Mouse (Mus musculus) cerebellum, adult 2 months (tissue): ENCODE results near the gene Zfp715. TPM values are rescaled to one million over a fixed set of nuclear protein-coding genes. Genes with fewer than 3 reads are reported as not detected.
"Not testable (repeated sequence)": the region's sequence is repeated elsewhere in the genome, so short reads cannot be mapped to it uniquely, and the experiment has no call there.

Source experiments
- DNase-seq, 2 experiments: peaks; one replicate each; pipeline ENCODE4 v3.0.0; 2021
- H3K27ac ChIP-seq: fragments of 200-500 bp; 2 replicates; pipeline ENCODE4 v1.5.1; 2012; ENCODE audit warnings: low read length, control low read depth, inconsistent platforms; ENCODE audit not compliant: insufficient read depth
- H3K27me3 ChIP-seq: fragments of 200-500 bp; 2 replicates; pipeline ENCODE4 v1.6.1; 2012; ENCODE audit warnings: inconsistent platforms, mild to moderate bottlenecking, low read length, moderate library complexity; ENCODE audit not compliant: control insufficient read depth, insufficient read depth
- H3K4me1 ChIP-seq: fragments of 200-500 bp; 2 replicates; pipeline ENCODE4 v1.6.1; 2011; ENCODE audit warnings: low read length; ENCODE audit not compliant: control insufficient read depth, insufficient read depth
- H3K4me3 ChIP-seq: fragments of 200-500 bp; replicated peaks from 2 replicates; pipeline ENCODE3; 2011; ENCODE audit warnings: mild to moderate bottlenecking, low read depth, low read length, control low read depth; ENCODE audit not compliant: insufficient read depth
- CTCF ChIP-seq: fragments of 200-500 bp; IDR thresholded peaks from 2 replicates; pipeline ENCODE4 v1.5.1; 2011; ENCODE audit warnings: low read depth, mild to moderate bottlenecking, control low read depth, low read length, moderate library complexity, borderline replicate concordance; ENCODE audit not compliant: insufficient read depth
- POLR2A ChIP-seq: fragments of 200-500 bp; IDR thresholded peaks from 2 replicates; pipeline ENCODE4 v1.6.1; 2011; ENCODE audit warnings: low read length, control low read depth, borderline replicate concordance; ENCODE audit not compliant: insufficient read depth
- WGBS: fragments of 180-500 bp; shearing (Covaris S2); methylation state at CpG from one replicate; pipeline ENCODE4 v1.1.7; 2018; 5-methylcytosine and 5-hydroxymethylcytosine counted together
- polyA plus RNA-seq: library from polyadenylated mRNA; depleted of rRNA; stranded (reverse); fragments of >200 nt; gene quantifications from 2 replicates; pipeline ENCODE4 v1.2.3, GENCODE M21; 2012; rRNA removed

The Zfp715 gene
- 17.1 and 19.5 TPM in 2 replicates for polyA plus RNA-seq

DNA sequence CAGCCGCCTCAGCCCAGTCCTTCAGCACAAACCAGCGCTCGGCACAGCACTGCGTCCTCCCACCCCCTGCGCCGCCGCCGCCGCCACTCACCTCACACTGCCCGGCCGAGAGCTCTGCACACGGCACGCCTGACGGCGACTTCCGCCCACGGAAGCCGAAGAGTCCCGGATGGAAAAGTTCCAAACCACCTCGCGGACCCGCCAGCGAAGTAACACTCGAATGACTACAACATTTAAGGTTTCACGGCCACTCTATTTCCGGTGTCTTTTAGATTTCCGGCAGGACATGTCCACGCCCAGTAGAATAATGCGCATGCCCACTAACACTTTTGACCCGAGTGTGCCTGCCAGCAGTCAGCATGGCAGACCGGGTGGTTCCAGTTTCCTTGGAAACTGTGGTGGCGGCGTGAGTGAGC, at the start of gene Zfp715:
Gene Zfp715, minus strand, starts transcription at position 282 of the 416 bp plus-strand sequence.
- peak; percentile 87 to 91 for DNase-seq
- WGBS: under 1% methylated on average over 33 of the region's 33 CpGs

DNA sequence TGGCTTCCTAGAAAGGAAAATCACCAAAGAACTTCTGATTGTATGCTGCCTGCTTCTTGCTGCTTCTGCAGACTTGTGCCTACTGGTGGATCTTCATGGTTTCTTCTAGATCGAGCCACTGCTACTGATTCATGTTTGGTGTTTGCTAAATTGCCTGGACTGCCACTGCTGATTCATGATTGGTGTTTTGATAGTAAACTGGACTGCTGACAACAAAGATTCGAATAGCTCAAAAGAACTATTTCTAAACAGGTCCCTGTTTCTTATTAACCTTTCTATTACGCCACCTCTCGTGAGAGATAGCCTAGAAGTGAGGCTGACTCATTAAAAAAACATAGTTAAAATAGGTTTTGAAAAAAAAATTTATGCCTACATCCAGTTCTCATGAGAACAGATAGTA, 48.9 kb upstream of the Zfp715 start:
- DNase-seq: no peak

More for the DNA sequence above, at the start of gene Zfp715:
- Histone ChIP-seq H3K4me3 (peak within 1 kb of the TSS; percentile 73), H3K27ac (peak within 1 kb of the TSS; percentile 21), H3K4me1 (no peaks in the 10 kb centered on the region), H3K27me3 (no peaks in the 10 kb centered on the region)
- no peak for TF ChIP-seq CTCF
- peak; percentile 41; the same call in 1 of the 2 replicates for TF ChIP-seq POLR2A

DNA sequence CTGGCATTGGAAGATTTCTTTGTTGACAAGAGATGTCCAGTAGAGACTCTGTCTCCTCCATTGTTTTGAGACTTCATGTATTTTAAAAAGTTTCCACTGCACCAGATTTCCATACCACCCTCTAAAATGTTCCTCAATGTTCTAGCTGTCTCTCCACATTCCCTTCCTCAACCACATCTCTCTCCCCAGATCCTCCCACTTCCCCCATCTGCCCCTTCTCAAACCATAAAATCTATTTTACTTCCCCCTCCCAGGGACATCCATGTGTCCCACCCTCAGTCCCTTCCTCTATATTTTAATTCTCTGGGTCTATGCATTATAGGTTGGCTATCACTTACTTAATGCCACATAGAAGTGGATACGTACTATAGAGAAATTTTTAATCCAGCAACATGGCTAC, 48.3 kb upstream of the Zfp715 start:
- Histone ChIP-seq H3K4me1 (no peaks in the 10 kb centered on the region), H3K27me3 (no peaks in the 10 kb centered on the region; the same call in 1 of the 2 replicates), H3K4me3 (no peak overlapping the region), H3K27ac (no peak overlapping the region)
- 88% methylated on average over 1 of the region's 1 CpGs for WGBS
- no peak for TF ChIP-seq CTCF
- no peak for TF ChIP-seq POLR2A
- DNase-seq: no peak

More for the DNA sequence above, 48.9 kb upstream of the Zfp715 start:
- Histone ChIP-seq H3K4me3 (no peak overlapping the region), H3K27ac (no peak overlapping the region), H3K4me1 (no peaks in the 10 kb centered on the region), H3K27me3 (no peaks in the 10 kb centered on the region)
- 74% methylated on average over 4 of the region's 4 CpGs for WGBS
- TF ChIP-seq CTCF (no peak), POLR2A (no peak)

DNA sequence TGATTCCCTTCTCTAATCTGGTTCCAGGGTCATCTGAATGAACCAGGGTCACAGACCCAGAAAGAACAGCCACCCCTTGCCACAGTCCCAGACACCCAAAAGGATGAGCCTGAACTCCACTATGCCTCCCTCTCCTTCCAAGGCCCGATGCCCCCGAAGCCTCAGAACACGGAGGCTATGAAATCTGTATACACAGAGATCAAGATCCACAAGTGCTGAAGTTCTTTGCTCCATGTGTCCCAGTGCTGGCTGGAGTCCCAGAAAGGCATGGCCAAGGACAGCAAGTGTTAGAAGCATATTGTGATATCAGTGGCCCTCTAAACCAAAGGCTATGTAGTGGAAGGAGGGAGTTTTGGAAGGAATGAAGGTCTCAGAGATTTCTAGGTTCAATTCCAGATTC, 45.5 kb upstream of the Zfp715 start:
- 78% methylated on average over 3 of the region's 3 CpGs for WGBS
- Histone ChIP-seq H3K4me1 (no peaks in the 10 kb centered on the region), H3K27me3 (no peaks in the 10 kb centered on the region; the same call in 1 of the 2 replicates), H3K27ac (no peak overlapping the region), H3K4me3 (no peak overlapping the region)
- no peak for DNase-seq
- no peak for TF ChIP-seq CTCF
- no peak for TF ChIP-seq POLR2A

DNA sequence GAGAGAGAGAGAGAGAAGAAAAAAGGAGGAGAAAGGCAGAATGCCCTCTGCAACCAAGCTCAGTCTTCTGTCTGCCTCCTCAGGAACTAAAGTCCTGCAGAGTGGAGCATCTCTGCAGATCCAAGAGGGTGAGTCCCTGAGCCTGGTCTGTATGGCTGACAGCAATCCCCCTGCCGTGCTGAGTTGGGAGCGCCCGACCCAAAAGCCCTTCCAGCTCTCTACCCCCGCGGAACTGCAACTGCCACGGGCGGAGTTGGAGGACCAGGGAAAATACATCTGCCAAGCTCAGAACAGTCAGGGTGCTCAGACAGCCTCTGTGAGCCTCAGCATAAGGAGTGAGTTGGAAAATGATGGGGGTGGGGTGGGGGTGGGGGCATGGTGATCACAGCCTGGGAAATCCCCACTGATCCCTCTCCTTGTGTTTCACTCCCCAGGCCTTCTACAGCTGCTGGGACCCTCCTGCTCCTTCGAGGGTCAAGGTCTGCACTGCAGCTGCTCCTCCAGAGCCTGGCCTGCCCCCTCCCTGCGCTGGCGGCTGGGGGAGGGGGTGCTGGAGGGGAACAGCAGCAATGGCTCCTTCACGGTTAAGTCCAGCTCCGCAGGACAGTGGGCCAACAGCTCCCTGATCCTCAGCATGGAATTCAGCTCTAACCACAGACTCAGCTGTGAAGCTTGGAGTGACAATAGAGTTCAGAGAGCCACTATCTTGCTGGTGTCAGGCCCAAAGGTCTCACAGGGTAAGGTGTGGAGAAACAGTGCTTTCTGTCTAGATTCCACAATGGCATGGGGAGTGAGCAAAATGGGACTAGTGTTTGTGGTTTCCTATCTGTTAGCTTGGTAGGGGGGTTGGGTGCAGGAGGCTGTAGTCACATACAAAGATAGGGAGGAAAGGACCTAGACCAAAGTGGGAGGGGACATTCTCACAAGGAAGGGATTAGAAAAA, 42.1 kb upstream of the Zfp715 start:
- no peak for DNase-seq
- Histone ChIP-seq H3K4me3 (no peak overlapping the region), H3K27me3 (no peaks in the 10 kb centered on the region; the same call in 1 of the 2 replicates), H3K4me1 (no peaks in the 10 kb centered on the region), H3K27ac (no peak overlapping the region)
- TF ChIP-seq POLR2A: no peak
- TF ChIP-seq CTCF: no peak
- 3% methylated on average over 12 of the region's 12 CpGs for WGBS

DNA sequence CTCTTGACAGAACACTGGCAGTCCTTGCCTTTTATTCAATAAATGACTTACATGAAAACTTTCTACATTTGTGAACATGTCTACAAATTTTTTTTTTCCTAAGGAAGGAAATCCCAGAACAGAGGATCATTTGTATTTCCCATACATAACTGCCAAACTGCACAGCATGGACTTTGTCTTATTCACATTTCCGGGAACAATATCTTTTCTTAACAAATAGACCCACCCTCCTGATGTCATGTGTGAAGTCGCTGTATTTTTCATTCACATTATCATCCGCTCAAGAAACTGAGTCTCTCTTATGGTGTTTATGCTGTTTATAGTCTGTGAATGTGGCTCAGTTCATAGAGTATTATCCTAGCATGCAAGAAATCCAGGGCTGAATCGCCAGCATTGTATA, 40.7 kb upstream of the Zfp715 start:
- DNase-seq: no peak
- TF ChIP-seq CTCF: no peak
- no peak for TF ChIP-seq POLR2A
- H3K4me3 ChIP-seq: no peak overlapping the region
- H3K4me1 ChIP-seq: no peaks in the 10 kb centered on the region
- 72% methylated on average over 4 of the region's 4 CpGs for WGBS
- H3K27ac ChIP-seq: no peak overlapping the region
- H3K27me3 ChIP-seq: no peaks in the 10 kb centered on the region; the same call in 1 of the 2 replicates

DNA sequence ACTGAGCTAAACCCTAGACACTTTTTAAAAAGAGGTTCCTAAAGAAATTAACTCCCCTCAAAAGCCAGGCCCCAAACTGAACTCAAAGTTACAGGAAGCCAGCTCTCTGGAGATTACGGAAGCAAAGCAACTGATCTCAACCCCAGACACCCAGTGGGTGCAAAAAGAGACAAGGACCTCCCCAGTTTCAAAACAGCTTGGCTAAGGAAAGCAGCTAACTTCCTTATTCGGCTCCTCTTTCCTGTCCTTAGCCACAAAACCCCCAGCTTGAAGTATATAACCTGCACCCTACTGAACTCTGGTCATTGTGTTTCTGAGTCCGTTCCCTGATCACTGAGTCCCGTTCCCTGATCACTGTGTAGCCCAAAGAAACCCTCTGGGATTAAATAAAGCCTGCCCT, 40.0 kb upstream of the Zfp715 start:
- no peak for DNase-seq
- H3K27ac ChIP-seq: no peak overlapping the region
- no peak overlapping the region for H3K4me3 ChIP-seq
- no peaks in the 10 kb centered on the region; the same call in 1 of the 2 replicates for H3K27me3 ChIP-seq
- TF ChIP-seq POLR2A: no peak
- no peak for TF ChIP-seq CTCF
- no peaks in the 10 kb centered on the region for H3K4me1 ChIP-seq
- 66% methylated on average over 4 of the region's 4 CpGs for WGBS

DNA sequence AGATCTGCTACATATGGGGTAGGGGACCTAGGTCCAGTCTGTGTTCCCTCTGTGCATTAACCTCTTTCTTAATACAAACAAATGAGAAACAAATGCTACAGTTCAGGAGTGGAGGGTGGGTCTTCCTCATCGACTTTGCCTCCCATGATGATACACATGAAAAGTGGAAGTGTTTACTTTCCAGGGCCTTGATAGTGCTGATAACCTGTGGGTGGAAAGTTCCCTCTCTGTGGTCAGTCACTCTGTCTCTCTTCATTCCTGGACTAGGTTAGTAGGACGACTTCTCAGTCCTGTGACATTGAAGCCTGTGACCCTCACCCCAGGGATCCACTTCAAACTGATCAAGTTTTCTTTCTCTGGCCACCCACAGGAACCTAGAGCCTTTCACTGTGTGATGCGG, 38.1 kb upstream of the Zfp715 start, which contains the start of gene Siglecf:
Gene Siglecf, plus strand, starts transcription at position 188 of the 400 bp plus-strand sequence.
- 60% methylated on average over 3 of the region's 3 CpGs for WGBS
- H3K4me1 ChIP-seq: no peaks in the 10 kb centered on the region
- TF ChIP-seq POLR2A (no peak), CTCF (no peak)
- no peaks in the 10 kb centered on the region for H3K27me3 ChIP-seq
- no peak for DNase-seq
- no peak within 1 kb of the TSS for H3K4me3 ChIP-seq
- H3K27ac ChIP-seq: no peak within 1 kb of the TSS

DNA sequence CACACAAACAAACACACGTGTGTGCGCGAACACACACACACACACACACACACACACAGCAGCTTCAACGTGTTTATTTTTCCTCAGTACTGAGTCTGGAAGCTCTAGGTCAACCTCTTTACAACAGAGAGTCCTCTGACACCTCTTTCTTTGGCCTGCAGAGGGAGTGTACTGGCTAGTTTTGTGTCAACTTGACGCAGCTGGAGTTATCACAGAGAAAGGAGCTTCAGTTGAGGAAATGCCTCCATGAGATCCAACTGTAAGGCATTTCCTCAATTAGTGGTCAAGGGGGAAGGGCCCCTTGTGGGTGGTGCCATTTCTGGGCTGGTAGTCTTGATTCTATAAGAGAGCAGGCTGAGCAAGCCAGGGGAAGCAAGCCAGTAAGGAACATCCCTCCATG, 36.5 kb upstream of the Zfp715 start:
- H3K27me3 ChIP-seq, DNase-seq, H3K4me3 ChIP-seq, H3K27ac ChIP-seq, H3K4me1 ChIP-seq: not testable (repeated sequence)
- WGBS: 79% methylated on average over 5 of the region's 5 CpGs
